Mouse (Mus musculus): Measurements from ENCODE around the gene Col6a6. TPM values are rescaled to one million over a fixed set of nuclear protein-coding genes. Genes with fewer than 3 reads are reported as not detected.
A peak's percentile ranks its signal among the peaks of the same experiment; 100 is the strongest.
"Not testable (repeated sequence)": the region's sequence is repeated elsewhere in the genome, so short reads cannot be mapped to it uniquely, and the experiment has no call there.

The Col6a6 gene
- 0.21 and 0.22 TPM in 2 replicates for polyA plus RNA-seq (2012; rRNA removed)

DNA sequence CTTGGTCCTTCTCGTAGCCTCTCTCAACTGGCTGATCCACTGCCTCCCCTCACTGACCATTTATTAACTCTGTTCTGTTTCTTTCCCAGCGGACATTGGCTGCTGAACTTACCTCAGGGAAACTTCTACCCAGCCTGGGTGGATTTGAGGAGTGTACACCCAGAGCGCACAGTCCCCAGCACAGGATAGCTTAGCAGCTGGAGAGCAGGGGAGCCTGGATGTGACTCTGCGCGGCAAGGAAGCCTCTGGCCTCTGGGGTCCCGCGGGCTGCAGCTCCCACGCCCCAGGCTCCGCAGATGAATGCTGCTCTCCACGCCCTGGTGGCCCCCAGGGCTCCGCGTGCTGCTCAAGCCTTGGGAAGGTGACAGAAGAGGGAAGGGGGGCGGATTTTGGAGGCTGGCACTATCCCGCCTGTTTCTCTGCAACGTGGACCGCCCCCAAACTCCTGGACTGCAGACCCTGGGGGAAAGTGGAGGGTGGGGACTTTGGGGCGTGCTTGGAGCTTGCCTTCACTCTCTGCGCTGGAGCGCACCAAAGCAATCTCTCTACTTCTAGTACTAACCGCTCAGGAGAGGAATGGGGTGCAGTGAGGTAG, at the start of gene Col6a6:
TSS of gene Col6a6 (minus strand) at position 370 of the 595 bp plus-strand sequence.
- no peak for DNase-seq (ENCODE audit: extremely low spot score in 1 of 2, low spot score in 1 of 2)

GRCm38 (mm10) chr9:105876124-105876523, 48.2 kb upstream of the Col6a6 start:
- no peak for DNase-seq (ENCODE audit: extremely low spot score in 1 of 2, low spot score in 1 of 2)

GRCm38 (mm10) chr9:105871643-105872042, 43.7 kb upstream of the Col6a6 start:
- no peak for DNase-seq (ENCODE audit: extremely low spot score in 1 of 2, low spot score in 1 of 2)

- DNase-seq (ENCODE audit: extremely low spot score in 1 of 2, low spot score in 1 of 2) = peak; percentile 62 to 89
Observed at GRCm38 (mm10) chr9:105857773-105858172, 29.8 kb upstream of the Col6a6 start.

DNA sequence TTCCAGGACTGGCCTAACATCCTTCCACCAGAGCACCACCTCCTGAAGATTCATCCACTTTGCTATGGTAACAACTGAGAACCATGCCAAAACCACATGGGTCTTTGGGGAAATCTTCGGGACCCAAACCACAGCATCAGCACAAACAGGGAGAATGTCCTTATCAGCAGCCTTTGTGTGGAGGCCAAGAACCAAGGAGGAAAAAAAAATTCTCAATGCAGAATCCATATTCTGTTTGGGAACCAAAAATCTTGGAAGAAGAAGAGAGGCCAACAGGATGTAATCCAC, 24.8 kb upstream of the Col6a6 start:
- no peak for DNase-seq (ENCODE audit: extremely low spot score in 1 of 2, low spot score in 1 of 2)

- DNase-seq (ENCODE audit: extremely low spot score in 1 of 2, low spot score in 1 of 2) = no peak
Observed at GRCm38 (mm10) chr9:105852015-105852777, 24.2 kb upstream of the Col6a6 start.

DNA sequence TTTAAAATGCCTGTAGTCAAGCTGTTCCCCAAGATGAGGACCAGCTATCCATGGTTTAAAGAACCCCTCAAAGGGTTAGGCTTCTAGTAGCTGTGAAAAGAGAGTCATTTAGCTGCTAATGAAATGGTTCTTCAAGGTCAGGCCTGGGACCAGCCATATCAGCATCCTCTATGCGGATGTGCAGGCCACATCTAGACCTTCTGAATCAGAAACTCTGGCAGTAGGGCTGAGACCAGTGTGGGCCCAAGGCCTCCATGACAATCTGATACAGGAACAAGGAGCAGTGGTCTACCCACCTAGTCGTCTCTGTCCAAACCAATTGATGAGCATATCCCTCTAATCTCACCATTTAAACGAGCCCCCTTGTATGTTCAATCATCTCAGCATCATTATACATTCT, 23.1 kb upstream of the Col6a6 start:
- no peak for DNase-seq (ENCODE audit: extremely low spot score in 1 of 2, low spot score in 1 of 2)

- no peak for DNase-seq (ENCODE audit: extremely low spot score in 1 of 2, low spot score in 1 of 2)
Observed at GRCm38 (mm10) chr9:105848396-105848795, 20.4 kb upstream of the Col6a6 start.

- DNase-seq (ENCODE audit: extremely low spot score in 1 of 2, low spot score in 1 of 2) = no peak
Observed at GRCm38 (mm10) chr9:105847261-105847660, 19.3 kb upstream of the Col6a6 start.

- DNase-seq (ENCODE audit: extremely low spot score in 1 of 2, low spot score in 1 of 2) = not testable (repeated sequence)
Observed at GRCm38 (mm10) chr9:105841386-105841785, 13.4 kb upstream of the Col6a6 start.

DNA sequence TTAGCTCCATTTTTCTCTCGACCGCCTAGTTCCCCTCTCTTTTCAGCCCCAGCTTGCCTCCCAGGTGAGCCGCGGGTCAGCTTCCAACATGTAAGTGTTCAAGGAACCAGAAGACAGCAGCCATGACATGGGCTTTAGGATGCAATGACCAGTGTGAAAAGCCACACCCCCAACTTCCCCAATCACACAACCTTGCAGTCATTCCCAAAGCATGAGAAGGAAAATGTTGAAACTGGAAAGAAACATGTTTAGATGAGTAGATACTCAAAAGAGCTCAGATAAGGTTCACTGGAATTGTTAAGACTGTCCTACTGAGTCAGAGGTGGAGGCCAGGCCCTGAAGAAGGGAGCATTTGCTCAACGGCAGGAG, 11.2 kb upstream of the Col6a6 start:
- no peak for DNase-seq (ENCODE audit: extremely low spot score in 1 of 2, low spot score in 1 of 2)

DNA sequence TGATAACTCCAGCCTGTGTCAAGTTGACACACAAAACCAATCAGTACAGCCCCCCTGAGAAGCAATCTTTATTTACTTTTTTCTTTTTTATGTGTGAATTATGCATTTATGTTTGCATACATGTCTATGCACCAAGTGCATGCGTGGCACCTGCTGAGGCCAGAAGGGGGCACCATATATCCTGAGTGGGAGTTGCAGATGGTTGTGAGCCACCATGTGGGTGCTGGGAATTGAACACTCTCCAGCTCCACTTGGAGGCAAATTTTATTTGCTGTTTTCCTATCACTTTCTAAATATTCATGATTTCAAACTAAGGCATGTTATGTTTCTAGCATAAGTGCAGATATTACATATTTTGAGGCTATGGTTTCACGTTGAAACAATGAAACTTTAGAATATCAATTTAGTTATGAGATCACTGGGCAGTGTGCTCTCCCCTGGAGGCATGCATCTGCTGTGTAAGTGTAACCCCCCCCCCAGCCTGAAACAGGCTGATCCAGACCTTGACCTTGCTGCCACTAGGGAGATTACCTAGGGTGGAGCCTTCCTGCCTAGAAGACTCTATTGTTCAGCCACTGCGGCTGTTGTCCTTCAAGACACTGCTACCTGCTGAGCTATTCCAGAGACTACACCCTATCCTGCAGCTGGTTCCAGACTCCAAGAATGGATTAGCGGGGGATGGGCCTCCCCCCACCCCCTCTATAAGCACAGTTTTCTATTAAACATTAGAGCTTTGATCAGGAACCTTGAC, 10.6 kb upstream of the Col6a6 start:
- no peak for DNase-seq (ENCODE audit: extremely low spot score in 1 of 2, low spot score in 1 of 2)

GRCm38 (mm10) chr9:105835587-105835986, 7.6 kb upstream of the Col6a6 start:
- no peak for DNase-seq (ENCODE audit: extremely low spot score in 1 of 2, low spot score in 1 of 2)

DNA sequence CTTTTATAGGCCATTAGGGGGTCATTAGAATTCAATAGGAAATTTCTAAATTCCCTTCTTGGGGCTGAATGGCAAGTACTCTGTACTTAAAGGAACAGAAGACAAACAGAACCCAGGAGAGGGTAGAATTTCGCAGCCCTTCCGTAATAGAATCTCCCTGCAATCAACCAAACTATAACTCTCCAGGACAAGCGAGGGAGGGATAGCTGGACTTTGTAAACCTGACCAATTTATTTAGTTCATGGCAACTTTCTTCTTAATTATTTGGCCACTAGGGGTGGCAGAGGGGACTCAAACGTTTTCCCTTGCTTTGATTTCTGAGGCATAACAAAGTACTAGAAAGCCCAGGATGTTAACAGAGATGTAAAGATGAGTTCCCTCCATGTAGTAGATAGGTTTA, 6.8 kb upstream of the Col6a6 start:
- no peak for DNase-seq (ENCODE audit: extremely low spot score in 1 of 2, low spot score in 1 of 2)

DNA sequence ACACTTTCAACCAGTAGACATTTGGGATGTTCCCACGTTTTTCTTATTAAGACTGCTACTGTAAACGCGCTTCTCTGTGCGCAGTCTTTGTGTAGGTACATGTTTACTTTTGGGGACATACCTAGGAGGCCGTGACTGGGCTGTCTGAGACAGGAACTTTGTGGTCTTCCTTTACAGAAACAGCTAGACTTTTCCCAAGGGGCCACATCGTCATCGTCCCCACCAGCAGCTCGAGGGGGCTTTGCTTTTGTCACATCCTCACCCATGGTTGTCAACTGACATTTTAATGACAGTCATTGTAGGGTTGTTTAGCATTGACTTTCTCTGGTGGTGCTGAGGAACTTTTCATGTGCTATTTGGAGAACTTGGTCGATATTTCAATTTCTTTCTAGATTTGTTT, 3.3 kb upstream of the Col6a6 start:
- DNase-seq (ENCODE audit: extremely low spot score in 1 of 2, low spot score in 1 of 2) = no peak

DNA sequence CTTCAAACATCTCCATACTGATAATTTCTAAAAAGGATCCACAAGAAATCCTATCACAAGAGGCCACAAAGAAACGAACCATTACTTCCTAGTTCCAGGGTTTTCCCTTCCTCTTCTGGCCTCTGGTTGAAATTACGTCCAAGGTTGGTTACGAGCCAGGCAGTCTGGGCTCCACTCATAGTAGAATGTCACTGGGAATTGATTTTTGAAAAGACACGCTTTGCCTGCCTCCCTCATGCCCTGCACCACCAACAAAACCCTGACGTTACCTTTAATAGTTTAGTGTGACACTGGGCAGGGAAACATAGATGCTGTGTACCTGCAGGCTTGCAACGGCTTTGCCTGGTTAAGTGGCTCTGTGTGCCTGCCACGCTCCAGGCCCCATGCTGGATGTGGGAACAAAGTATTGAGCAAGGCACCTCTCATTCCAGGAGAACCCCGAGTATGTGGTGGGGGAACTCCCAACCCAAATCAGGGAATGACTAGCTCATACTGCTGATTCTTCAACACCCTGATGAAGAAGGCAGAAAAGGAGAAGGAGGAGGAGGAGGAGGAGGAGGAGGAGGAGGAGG, 798 bp downstream of the Col6a6 start:
- no peak for DNase-seq (ENCODE audit: extremely low spot score in 1 of 2, low spot score in 1 of 2)

GRCm38 (mm10) chr9:105820711-105821110, 7.2 kb downstream of the Col6a6 start:
- DNase-seq (ENCODE audit: extremely low spot score in 1 of 2, low spot score in 1 of 2) = no peak

- no peak for DNase-seq (ENCODE audit: extremely low spot score in 1 of 2, low spot score in 1 of 2)
Observed at GRCm38 (mm10) chr9:105819155-105819709, 8.7 kb downstream of the Col6a6 start.

DNA sequence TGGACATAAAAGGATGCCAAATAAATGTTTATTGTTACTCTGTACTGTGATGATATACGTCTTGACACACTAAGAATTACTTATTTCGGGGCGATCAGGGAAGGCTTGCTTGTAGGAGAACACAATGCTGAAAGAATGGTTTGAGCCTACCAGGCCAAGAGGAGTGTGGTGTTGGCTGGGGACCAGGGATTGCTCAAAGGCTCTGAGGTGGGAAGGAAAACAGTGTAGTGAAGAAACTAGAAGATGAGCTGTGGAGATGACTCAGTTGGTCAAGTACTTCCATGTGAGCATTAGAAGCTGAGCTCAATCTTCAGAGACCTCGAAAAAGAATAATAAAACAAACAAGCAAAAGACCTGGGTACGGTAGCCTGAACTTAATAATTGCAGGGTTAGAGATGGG, 13.5 kb downstream of the Col6a6 start:
- DNase-seq (ENCODE audit: extremely low spot score in 1 of 2, low spot score in 1 of 2) = no peak

GRCm38 (mm10) chr9:105811458-105811857, 16.5 kb downstream of the Col6a6 start:
- DNase-seq (ENCODE audit: extremely low spot score in 1 of 2, low spot score in 1 of 2) = no peak

DNA sequence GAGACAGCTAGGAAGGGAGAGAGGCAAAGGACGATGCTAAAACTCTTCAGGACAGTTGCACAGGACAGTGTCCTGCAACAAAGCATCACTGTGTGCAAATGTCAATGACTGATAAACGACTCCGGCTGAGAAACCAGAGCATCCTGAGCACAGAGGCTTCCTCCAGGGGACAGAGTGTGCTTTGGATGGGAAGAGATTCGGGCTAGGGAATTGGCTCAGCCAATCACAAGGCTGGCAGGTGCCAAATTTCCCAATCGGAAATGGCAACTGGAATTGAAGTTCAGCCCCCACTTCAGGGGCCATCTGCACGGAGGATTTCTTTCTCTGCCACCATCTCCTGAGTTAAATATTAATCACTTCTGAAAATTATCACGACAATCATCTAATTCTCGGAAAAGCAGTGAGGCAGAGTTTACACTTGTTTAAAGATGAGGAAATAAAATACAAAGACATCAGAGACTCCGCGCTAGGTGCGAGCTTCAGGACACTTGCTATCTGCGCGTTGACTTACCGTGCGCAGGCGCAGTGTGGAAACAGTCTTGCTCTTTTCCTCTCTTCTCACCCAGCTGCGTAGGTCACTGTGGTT, 18.9 kb downstream of the Col6a6 start:
- DNase-seq (ENCODE audit: extremely low spot score in 1 of 2, low spot score in 1 of 2) = no peak

Data from frontal cortex, adult 2 months (tissue).